Mouse (Mus musculus) cerebellum, adult 18-20 months (tissue): ENCODE results near the gene Tbc1d2.
"Not testable (repeated sequence)": the region's sequence is repeated elsewhere in the genome, so short reads cannot be mapped to it uniquely, and the experiment has no call there.

Experiments used
- DNase-seq, 2 experiments: peaks; one replicate each; pipeline ENCODE4 v3.0.0; 2021

Tbc1d2 gene

GRCm38 (mm10) chr4:46600473-46601257 is 49.3 kb downstream of the Tbc1d2 start:
- peak in 1 of 2 experiments; percentile 4 for DNase-seq

GRCm38 (mm10) chr4:46599609-46600008 is 50.4 kb downstream of the Tbc1d2 start:
- DNase-seq, result not testable (repeated sequence)

- DNase-seq, result peak in 1 of 2 experiments; percentile 11
Measured at GRCm38 (mm10) chr4:46598981-46599380, 51.0 kb downstream of the Tbc1d2 start.

GRCm38 (mm10) chr4:46598111-46598510 is 51.9 kb downstream of the Tbc1d2 start:
- DNase-seq, result peak in 1 of 2 experiments; percentile 3

- peak; percentile 47 to 55 for DNase-seq
Measured at GRCm38 (mm10) chr4:46597286-46597961, 52.6 kb downstream of the Tbc1d2 start.

- peak; percentile 62 to 73 for DNase-seq
Measured at GRCm38 (mm10) chr4:46596398-46596797, 53.6 kb downstream of the Tbc1d2 start.

GRCm38 (mm10) chr4:46594131-46594530 is 55.9 kb downstream of the Tbc1d2 start:
- peak in 1 of 2 experiments; percentile 0 for DNase-seq

- DNase-seq, result peak in 1 of 2 experiments; percentile 1
Measured at GRCm38 (mm10) chr4:46593472-46593871, 56.5 kb downstream of the Tbc1d2 start.

- DNase-seq, result peak in 1 of 2 experiments; percentile 35
Measured at GRCm38 (mm10) chr4:46591833-46592520, 58.0 kb downstream of the Tbc1d2 start.

GRCm38 (mm10) chr4:46590810-46591209 is 59.2 kb downstream of the Tbc1d2 start:
- no peak for DNase-seq

- DNase-seq, result peak in 1 of 2 experiments; percentile 4
Measured at GRCm38 (mm10) chr4:46589946-46590684, 59.9 kb downstream of the Tbc1d2 start.

- DNase-seq, result peak in 1 of 2 experiments; percentile 1
Measured at GRCm38 (mm10) chr4:46589151-46589550, 60.9 kb downstream of the Tbc1d2 start.

GRCm38 (mm10) chr4:46586473-46586872 is 63.5 kb downstream of the Tbc1d2 start:
- DNase-seq, result peak in 1 of 2 experiments; percentile 1

GRCm38 (mm10) chr4:46585811-46586190 is 64.2 kb downstream of the Tbc1d2 start:
- peak; percentile 35 to 41 for DNase-seq

- peak in 1 of 2 experiments; percentile 3 for DNase-seq
Measured at GRCm38 (mm10) chr4:46585041-46585810, 64.8 kb downstream of the Tbc1d2 start.

GRCm38 (mm10) chr4:46584536-46584935 is 65.5 kb downstream of the Tbc1d2 start:
- not testable (repeated sequence) for DNase-seq

GRCm38 (mm10) chr4:46584084-46584483 is 65.9 kb downstream of the Tbc1d2 start:
- not testable (repeated sequence) for DNase-seq

- not testable (repeated sequence) for DNase-seq
Measured at GRCm38 (mm10) chr4:46582024-46582423, 68.0 kb downstream of the Tbc1d2 start.

GRCm38 (mm10) chr4:46581577-46581976 is 68.4 kb downstream of the Tbc1d2 start:
- DNase-seq, result not testable (repeated sequence)

GRCm38 (mm10) chr4:46580799-46581243 is 69.2 kb downstream of the Tbc1d2 start:
- DNase-seq, result not testable (repeated sequence)

- not testable (repeated sequence) for DNase-seq
Measured at GRCm38 (mm10) chr4:46578796-46579346, 71.1 kb downstream of the Tbc1d2 start.
